Mouse (Mus musculus): ENCODE measurements around the gene Krtap4-9. TPM values are rescaled to one million over a fixed set of nuclear protein-coding genes. Genes with fewer than 3 reads are reported as not detected.

Krtap4-9 gene
- polyA plus RNA-seq (2012; rRNA removed): not detected in 2 replicates

GRCm38 (mm10) chr11:99784900-99785299, at the start of gene Krtap4-9:
Krtap4-9 (plus strand) TSS chr11:99785200.

GRCm38 (mm10) chr11:99772813-99773212, 12.2 kb upstream of the Krtap4-9 start, which contains the start of gene Gm11595:
Gm11595 (minus strand) TSS chr11:99772913.

DNA sequence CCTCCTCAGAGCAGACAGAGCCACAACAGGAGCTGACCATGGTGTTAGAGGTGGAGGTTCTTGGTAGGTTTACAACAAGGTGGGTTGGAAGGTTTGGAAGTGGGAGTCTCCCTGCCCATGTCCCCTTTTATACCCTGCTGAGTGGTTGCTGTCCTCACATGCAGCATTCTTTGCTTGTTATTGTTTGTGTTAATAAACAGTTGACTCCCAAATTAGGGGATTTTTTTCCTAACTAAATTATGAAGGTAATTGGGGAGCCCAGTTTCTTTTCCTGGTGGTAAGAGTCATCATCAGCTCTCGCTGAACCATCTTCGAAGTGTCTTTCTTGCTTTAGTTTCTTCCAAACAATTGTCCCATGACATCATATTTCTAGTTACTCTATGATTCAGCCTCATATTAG, 4.4 kb upstream of the Krtap4-9 start, which contains the start of gene Krtap4-8:
Krtap4-8 (minus strand) TSS at position 101 of the 400 bp plus-strand sequence.

GRCm38 (mm10) chr11:99793367-99793766, 8.4 kb downstream of the Krtap4-9 start, which contains the start of gene Gm11596:
Gm11596 (minus strand) TSS chr11:99793467.

DNA sequence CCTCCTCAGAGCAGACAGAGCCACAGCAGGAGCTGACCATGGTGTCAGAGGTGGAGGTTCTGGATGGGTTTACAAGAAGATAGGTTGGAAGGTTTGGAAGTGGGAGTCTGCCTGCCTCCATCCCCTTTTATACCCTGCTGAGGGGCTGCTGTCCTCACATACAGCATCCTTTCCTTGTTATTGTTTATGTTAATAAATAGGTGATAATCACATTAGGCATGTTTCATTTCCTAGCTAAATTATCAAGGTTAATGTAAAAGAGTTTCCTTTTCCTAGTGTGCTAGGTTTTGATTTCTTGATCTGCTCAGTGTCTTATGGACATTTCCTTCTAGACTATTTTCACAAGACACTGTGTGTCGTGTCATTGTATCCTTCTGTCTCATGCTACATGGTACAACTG, 13.8 kb downstream of the Krtap4-9 start, which contains the start of gene Gm11569:
Gm11569 (minus strand) TSS at position 101 of the 400 bp plus-strand sequence.

GRCm38 (mm10) chr11:99804346-99804745, 19.3 kb downstream of the Krtap4-9 start, which contains the start of gene Gm11554:
Gm11554 (minus strand) TSS chr11:99804446.

GRCm38 (mm10) chr11:99809792-99810191, 24.8 kb downstream of the Krtap4-9 start, which contains the start of gene Krtap4-13:
Krtap4-13 (minus strand) TSS chr11:99809892.

DNA sequence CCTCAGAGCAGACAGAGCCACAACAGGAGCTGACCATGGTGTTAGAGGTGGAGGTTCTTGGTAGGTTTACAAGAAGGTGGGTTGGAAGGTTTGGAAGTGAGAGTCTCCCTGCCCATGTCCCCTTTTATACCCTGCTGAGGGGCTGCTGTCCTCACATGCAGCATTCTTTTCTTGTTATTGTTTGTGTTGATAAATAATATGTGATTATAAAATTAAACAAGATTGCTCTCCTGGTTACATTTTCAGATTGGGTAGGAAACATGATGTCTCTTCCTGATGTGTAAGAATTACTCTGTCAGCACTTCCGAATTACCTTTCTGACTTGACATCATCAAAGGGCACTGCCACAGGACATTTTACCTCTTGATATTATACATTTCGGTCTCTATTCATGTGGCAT, 30.6 kb downstream of the Krtap4-9 start, which contains the start of gene Gm11564:
Gm11564 (minus strand) TSS at position 101 of the 400 bp plus-strand sequence.

Other genes with a start within 250 kb of the Krtap4-9 start
- not detected in 2 replicates for gene Krt40, start 242.0 kb upstream of the Krtap4-9 start, polyA plus RNA-seq (2012; rRNA removed)
- 0.44 TPM in 1 of 2 replicates, not detected in the other for gene Krtap3-3, start 234.3 kb upstream of the Krtap4-9 start, polyA plus RNA-seq (2012; rRNA removed)
- gene Krtap3-2, start 228.3 kb upstream of the Krtap4-9 start, polyA plus RNA-seq (2012; rRNA removed): 0.81 and 3.3 TPM in 2 replicates
- not detected in 2 replicates for gene Gm11939, start 225.7 kb upstream of the Krtap4-9 start, polyA plus RNA-seq (2012; rRNA removed)
- gene Krtap3-1, start 218.6 kb upstream of the Krtap4-9 start, polyA plus RNA-seq (2012; rRNA removed): not detected in 2 replicates
- not detected in 2 replicates for gene Krtap1-5, start 204.2 kb upstream of the Krtap4-9 start, polyA plus RNA-seq (2012; rRNA removed)
- gene Krtap1-4, start 201.5 kb upstream of the Krtap4-9 start, polyA plus RNA-seq (2012; rRNA removed): 0.21 TPM in 1 of 2 replicates, not detected in the other
- gene Krtap1-3, start 193.9 kb upstream of the Krtap4-9 start, polyA plus RNA-seq (2012; rRNA removed): not detected in 2 replicates
- not detected in 2 replicates for gene Krtap9-3, start 187.1 kb upstream of the Krtap4-9 start, polyA plus RNA-seq (2012; rRNA removed)
- not detected in 2 replicates for gene Gm11938, start 181.9 kb upstream of the Krtap4-9 start, polyA plus RNA-seq (2012; rRNA removed)
- not detected in 2 replicates for gene Gm11937, start 175.0 kb upstream of the Krtap4-9 start, polyA plus RNA-seq (2012; rRNA removed)
- gene Krtap2-4, start 170.4 kb upstream of the Krtap4-9 start, polyA plus RNA-seq (2012; rRNA removed): not detected in 2 replicates
- not detected in 2 replicates for gene Gm11562, start 164.8 kb upstream of the Krtap4-9 start, polyA plus RNA-seq (2012; rRNA removed)
- gene Krtap4-1, start 157.0 kb upstream of the Krtap4-9 start, polyA plus RNA-seq (2012; rRNA removed): not detected in 2 replicates
- gene Krtap4-2, start 150.1 kb upstream of the Krtap4-9 start, polyA plus RNA-seq (2012; rRNA removed): not detected in 2 replicates
- not detected in 2 replicates for gene Krtap4-7, start 141.1 kb upstream of the Krtap4-9 start, polyA plus RNA-seq (2012; rRNA removed)
- not detected in 2 replicates for gene Gm11555, start 135.0 kb upstream of the Krtap4-9 start, polyA plus RNA-seq (2012; rRNA removed)
- not detected in 2 replicates for gene Gm11563, start 126.2 kb upstream of the Krtap4-9 start, polyA plus RNA-seq (2012; rRNA removed)
- gene Krtap4-6, start 119.2 kb upstream of the Krtap4-9 start, polyA plus RNA-seq (2012; rRNA removed): not detected in 2 replicates
- gene Gm14190, start 94.5 kb upstream of the Krtap4-9 start, polyA plus RNA-seq (2012; rRNA removed): not detected in 2 replicates
- not detected in 2 replicates for gene Gm14180, start 50.9 kb upstream of the Krtap4-9 start, polyA plus RNA-seq (2012; rRNA removed)
- not detected in 2 replicates for gene Gm11595, start 12.3 kb upstream of the Krtap4-9 start, polyA plus RNA-seq (2012; rRNA removed)
- gene Krtap4-8, start 4.5 kb upstream of the Krtap4-9 start, polyA plus RNA-seq (2012; rRNA removed): not detected in 2 replicates
- gene Gm11596, start 8.3 kb downstream of the Krtap4-9 start, polyA plus RNA-seq (2012; rRNA removed): not detected in 2 replicates
- not detected in 2 replicates for gene Gm11569, start 13.7 kb downstream of the Krtap4-9 start, polyA plus RNA-seq (2012; rRNA removed)
- 0.25 TPM in 1 of 2 replicates, not detected in the other for gene Gm11554, start 19.2 kb downstream of the Krtap4-9 start, polyA plus RNA-seq (2012; rRNA removed)
- gene Krtap4-13, start 24.7 kb downstream of the Krtap4-9 start, polyA plus RNA-seq (2012; rRNA removed): 0.36 TPM in 1 of 2 replicates, not detected in the other
- not detected in 2 replicates for gene Gm11564, start 30.5 kb downstream of the Krtap4-9 start, polyA plus RNA-seq (2012; rRNA removed)
- gene 2300003K06Rik, start 52.9 kb downstream of the Krtap4-9 start, polyA plus RNA-seq (2012; rRNA removed): not detected in 2 replicates
- gene Krtap4-16, start 66.4 kb downstream of the Krtap4-9 start, polyA plus RNA-seq (2012; rRNA removed): not detected in 2 replicates
- gene Gm11568, start 72.7 kb downstream of the Krtap4-9 start, polyA plus RNA-seq (2012; rRNA removed): not detected in 2 replicates
- not detected in 2 replicates for gene Gm11559, start 79.3 kb downstream of the Krtap4-9 start, polyA plus RNA-seq (2012; rRNA removed)
- not detected in 2 replicates for gene Krtap9-1, start 88.2 kb downstream of the Krtap4-9 start, polyA plus RNA-seq (2012; rRNA removed)
- not detected in 2 replicates for gene Gm11567, start 94.0 kb downstream of the Krtap4-9 start, polyA plus RNA-seq (2012; rRNA removed)
- not detected in 2 replicates for gene Krtap31-1, start 122.7 kb downstream of the Krtap4-9 start, polyA plus RNA-seq (2012; rRNA removed)
- gene Gm11565, start 129.6 kb downstream of the Krtap4-9 start, polyA plus RNA-seq (2012; rRNA removed): not detected in 2 replicates
- gene Krtap31-2, start 151.1 kb downstream of the Krtap4-9 start, polyA plus RNA-seq (2012; rRNA removed): not detected in 2 replicates
- gene Krtap9-5, start 163.3 kb downstream of the Krtap4-9 start, polyA plus RNA-seq (2012; rRNA removed): not detected in 2 replicates
- gene Krtap29-1, start 193.9 kb downstream of the Krtap4-9 start, polyA plus RNA-seq (2012; rRNA removed): not detected in 2 replicates
- not detected in 2 replicates for gene Krtap16-1, start 201.4 kb downstream of the Krtap4-9 start, polyA plus RNA-seq (2012; rRNA removed)
- gene Krtap17-1, start 208.8 kb downstream of the Krtap4-9 start, polyA plus RNA-seq (2012; rRNA removed): not detected in 2 replicates
- gene Krt33a, start 231.0 kb downstream of the Krtap4-9 start, polyA plus RNA-seq (2012; rRNA removed): not detected in 2 replicates
- not detected in 2 replicates for gene Krt33b, start 244.7 kb downstream of the Krtap4-9 start, polyA plus RNA-seq (2012; rRNA removed)

All from stomach, adult 2 months (tissue).